Mouse (Mus musculus) lung, postnatal 14 days (tissue): ENCODE measurements around the gene Efcab5.
"Not testable (repeated sequence)": the region's sequence is repeated elsewhere in the genome, so short reads cannot be mapped to it uniquely, and the experiment has no call there.

Experiments used
- DNase-seq: peaks from one replicate; pipeline ENCODE4 v3.0.0; 2021

Efcab5 gene

GRCm38 (mm10) chr11:77174531-77174930 is 14.2 kb downstream of the Efcab5 start:
- DNase-seq, result no peak

GRCm38 (mm10) chr11:77173731-77174130 is 15.0 kb downstream of the Efcab5 start:
- DNase-seq, result no peak

- DNase-seq, result no peak
Measured at GRCm38 (mm10) chr11:77160744-77161143, 28.0 kb downstream of the Efcab5 start.

GRCm38 (mm10) chr11:77160341-77160740 is 28.4 kb downstream of the Efcab5 start:
- no peak for DNase-seq

GRCm38 (mm10) chr11:77154214-77154613 is 34.6 kb downstream of the Efcab5 start:
- no peak for DNase-seq

GRCm38 (mm10) chr11:77150806-77151205 is 38.0 kb downstream of the Efcab5 start:
- no peak for DNase-seq

- DNase-seq, result peak; percentile 9
Measured at GRCm38 (mm10) chr11:77149783-77150630, 38.8 kb downstream of the Efcab5 start.

GRCm38 (mm10) chr11:77148774-77149173 is 40.0 kb downstream of the Efcab5 start:
- no peak for DNase-seq

- DNase-seq, result no peak
Measured at GRCm38 (mm10) chr11:77147753-77148152, 41.0 kb downstream of the Efcab5 start.

GRCm38 (mm10) chr11:77145423-77145822 is 43.3 kb downstream of the Efcab5 start:
- DNase-seq, result no peak

GRCm38 (mm10) chr11:77141938-77142337 is 46.8 kb downstream of the Efcab5 start:
- DNase-seq, result no peak

- DNase-seq, result no peak
Measured at GRCm38 (mm10) chr11:77139976-77140375, 48.8 kb downstream of the Efcab5 start.

- DNase-seq, result no peak
Measured at GRCm38 (mm10) chr11:77133450-77133849, 55.3 kb downstream of the Efcab5 start.

- peak; percentile 41 for DNase-seq
Measured at GRCm38 (mm10) chr11:77132580-77132979, 56.2 kb downstream of the Efcab5 start.

- DNase-seq, result no peak
Measured at GRCm38 (mm10) chr11:77128562-77128961, 60.2 kb downstream of the Efcab5 start.

GRCm38 (mm10) chr11:77111141-77111540 is 77.6 kb downstream of the Efcab5 start:
- no peak for DNase-seq

GRCm38 (mm10) chr11:77108442-77108841 is 80.3 kb downstream of the Efcab5 start:
- DNase-seq, result no peak

GRCm38 (mm10) chr11:77107872-77108271 is 80.9 kb downstream of the Efcab5 start:
- not testable (repeated sequence) for DNase-seq

GRCm38 (mm10) chr11:77106961-77107360 is 81.8 kb downstream of the Efcab5 start:
- DNase-seq, result no peak

GRCm38 (mm10) chr11:77100137-77100937 is 88.4 kb downstream of the Efcab5 start:
- peak; percentile 90 for DNase-seq

GRCm38 (mm10) chr11:77098332-77098972 is 90.3 kb downstream of the Efcab5 start:
- DNase-seq, result no peak

- DNase-seq, result no peak
Measured at GRCm38 (mm10) chr11:77096991-77097390, 91.8 kb downstream of the Efcab5 start.

GRCm38 (mm10) chr11:77096581-77096980 is 92.2 kb downstream of the Efcab5 start:
- DNase-seq, result peak; percentile 29
